Mouse (Mus musculus) embryonic facial prominence, embryonic 11.5 days (tissue): Measurements from ENCODE around the gene Rerg. TPM values are rescaled to one million over a fixed set of nuclear protein-coding genes. Genes with fewer than 3 reads are reported as not detected.
A peak's percentile ranks its signal among the peaks of the same experiment; 100 is the strongest.

Source experiments
- ATAC-seq: fragments of 200-750 bp; cut with Nextera tagmentation; replicated peaks from 2 replicates; pipeline ENCODE4 v1.8.0; 2017; ENCODE audit warnings: low read depth; ENCODE audit not compliant: insufficient number of reproducible peaks, low FRiP score, low TSS enrichment
- DNase-seq: peaks from one replicate; pipeline ENCODE4 v3.0.0-alpha.2; 2015; ENCODE audit warnings: low spot score
- H3K27ac ChIP-seq: fragments of 300-500 bp; sonication (generic); replicated peaks from 2 replicates; pipeline ENCODE4 v1.5.1; 2014; ENCODE audit warnings: mild to moderate bottlenecking, low read depth, low read length, control low read depth
- H3K27me3 ChIP-seq: fragments of 300-500 bp; sonication (generic); 2 replicates; pipeline ENCODE4 v1.6.1; 2014; ENCODE audit warnings: mild to moderate bottlenecking, low read length, moderate library complexity, mixed read lengths; ENCODE audit not compliant: control insufficient read depth, insufficient read depth
- H3K36me3 ChIP-seq: fragments of 300-500 bp; sonication (generic); replicated peaks from 2 replicates; pipeline ENCODE4 v1.6.1; 2014; ENCODE audit warnings: low read depth, mild to moderate bottlenecking, low read length, moderate library complexity, mixed read lengths; ENCODE audit not compliant: control insufficient read depth, insufficient read depth
- H3K4me1 ChIP-seq: fragments of 300-500 bp; sonication (generic); 2 replicates; pipeline ENCODE4 v1.6.1; 2014; ENCODE audit warnings: low read length, mixed read lengths; ENCODE audit not compliant: control insufficient read depth, insufficient read depth
- H3K4me2 ChIP-seq: fragments of 300-500 bp; sonication (generic); 2 replicates; pipeline ENCODE4 v1.6.1; 2014; ENCODE audit warnings: low read depth, mild to moderate bottlenecking, control low read depth, low read length, moderate library complexity
- H3K4me3 ChIP-seq: fragments of 300-500 bp; sonication (generic); 2 replicates; pipeline ENCODE4 v1.5.1; 2014; ENCODE audit warnings: low read depth, low read length, control low read depth
- H3K9ac ChIP-seq: fragments of 300-500 bp; sonication (generic); replicated peaks from 2 replicates; pipeline ENCODE4 v1.6.1; 2014; ENCODE audit warnings: mild to moderate bottlenecking, control low read depth, low read length
- H3K9me3 ChIP-seq: fragments of 300-500 bp; sonication (generic); replicated peaks from 2 replicates; pipeline ENCODE4 v1.6.1; 2016; ENCODE audit warnings: mild to moderate bottlenecking, low read length, inconsistent platforms, mixed read lengths; ENCODE audit not compliant: control insufficient read depth
- WGBS: fragments of 180-500 bp; shearing (Covaris S2); extraction: QIAGEN DNeasy Blood & Tissue Kit; methylation state at CpG from one replicate; pipeline ENCODE4 v1.1.7; 2014; 5-methylcytosine and 5-hydroxymethylcytosine counted together
- polyA plus RNA-seq: library from polyadenylated mRNA; unstranded; fragments of >200 nt; fragmentation: Nextera tagmentation; extraction: Ambion mirVana; gene quantifications from 2 replicates; pipeline ENCODE4 v1.2.1, GENCODE M21; 2014

Rerg gene
- polyA plus RNA-seq, 1 experiment from 2014 or later, result 7.6 TPM

DNA sequence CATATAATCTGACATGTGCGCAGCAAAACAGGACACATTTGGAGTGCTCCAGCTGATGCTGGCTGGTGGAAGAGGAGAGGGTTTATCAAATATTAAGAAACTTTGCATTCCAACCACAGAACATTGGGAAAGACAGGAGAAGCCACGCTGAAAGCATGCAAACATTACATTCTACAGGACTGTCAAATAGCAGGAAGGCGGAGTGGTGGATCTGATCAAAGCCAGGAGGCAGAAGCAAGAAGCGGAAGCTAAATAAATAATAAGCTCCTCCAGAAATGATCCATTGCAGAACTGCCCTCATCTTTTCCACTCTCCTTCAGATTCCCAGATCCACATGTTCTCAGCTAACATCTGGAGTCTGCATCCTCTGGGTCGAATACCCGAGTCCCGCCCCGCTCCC, 9.8 kb upstream of the Rerg start:
- Histone ChIP-seq H3K9me3 (no peaks in the 10 kb centered on the region), H3K4me1 (no peaks in the 10 kb centered on the region), H3K4me3 (no peak overlapping the region), H3K27ac (no peak overlapping the region), H3K36me3 (no peaks in the 10 kb centered on the region), H3K27me3 (no peaks in the 10 kb centered on the region), H3K4me2 (no peak overlapping the region), H3K9ac (no peak overlapping the region)
- ATAC-seq (no peak), DNase-seq (no peak)
- WGBS, result 51% methylated on average over 8 of the region's 8 CpGs

DNA sequence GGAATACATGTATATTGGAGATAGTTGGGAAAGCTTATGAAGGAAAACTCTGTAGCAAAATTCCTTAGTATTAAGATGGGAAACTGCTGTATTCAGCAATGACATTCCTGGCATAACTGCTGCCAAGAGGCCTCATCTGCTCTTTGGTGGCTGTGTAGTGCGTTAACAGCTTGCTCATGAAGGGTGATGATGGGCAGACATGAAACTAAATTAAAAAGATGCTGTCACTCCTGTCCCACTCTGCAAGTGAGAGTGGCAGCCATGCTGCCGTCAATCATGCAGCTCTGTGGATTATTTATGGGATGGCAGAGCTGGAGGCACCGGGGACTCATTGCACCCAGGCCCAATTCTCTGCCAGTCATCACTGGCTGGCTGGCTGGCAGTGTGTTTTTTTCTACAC, 8.7 kb upstream of the Rerg start:
- Histone ChIP-seq H3K36me3 (no peaks in the 10 kb centered on the region), H3K4me1 (no peaks in the 10 kb centered on the region), H3K9ac (no peak overlapping the region), H3K27me3 (no peaks in the 10 kb centered on the region), H3K27ac (no peak overlapping the region), H3K4me3 (no peak overlapping the region), H3K4me2 (no peak overlapping the region), H3K9me3 (no peaks in the 10 kb centered on the region)
- no peak for DNase-seq
- WGBS, result 64% methylated on average over 3 of the region's 3 CpGs
- ATAC-seq, result no peak

DNA sequence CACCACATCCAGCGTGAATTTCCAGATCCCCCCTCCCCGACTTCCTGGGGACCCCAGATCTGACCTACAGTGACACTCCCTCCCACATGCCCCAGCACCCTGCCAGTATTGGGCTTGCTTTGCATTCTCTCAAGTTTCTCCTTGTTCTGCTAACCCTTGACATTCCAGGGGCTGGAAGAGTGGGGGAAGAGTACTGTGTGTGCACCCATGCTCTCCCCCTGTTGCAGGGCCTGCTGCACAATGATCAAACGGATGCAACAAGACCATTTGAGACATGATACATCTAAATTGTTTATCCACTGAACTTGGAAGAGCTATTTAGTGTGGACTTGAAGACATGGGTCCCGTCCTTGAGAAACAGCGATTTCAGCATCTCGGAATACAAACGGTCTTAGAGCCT, 349 bp upstream of the Rerg start:
- DNase-seq, result no peak
- no peaks in the 10 kb centered on the region for H3K4me1 ChIP-seq
- no peaks in the 10 kb centered on the region for H3K27me3 ChIP-seq
- no peaks in the 10 kb centered on the region for H3K9me3 ChIP-seq
- no peaks in the 10 kb centered on the region for H3K36me3 ChIP-seq
- no peak for ATAC-seq
- no peak overlapping the region for H3K4me2 ChIP-seq
- no peak overlapping the region for H3K27ac ChIP-seq
- H3K4me3 ChIP-seq, result no peak overlapping the region
- WGBS, result 36% methylated on average over 7 of the region's 7 CpGs
- H3K9ac ChIP-seq, result no peak overlapping the region

DNA sequence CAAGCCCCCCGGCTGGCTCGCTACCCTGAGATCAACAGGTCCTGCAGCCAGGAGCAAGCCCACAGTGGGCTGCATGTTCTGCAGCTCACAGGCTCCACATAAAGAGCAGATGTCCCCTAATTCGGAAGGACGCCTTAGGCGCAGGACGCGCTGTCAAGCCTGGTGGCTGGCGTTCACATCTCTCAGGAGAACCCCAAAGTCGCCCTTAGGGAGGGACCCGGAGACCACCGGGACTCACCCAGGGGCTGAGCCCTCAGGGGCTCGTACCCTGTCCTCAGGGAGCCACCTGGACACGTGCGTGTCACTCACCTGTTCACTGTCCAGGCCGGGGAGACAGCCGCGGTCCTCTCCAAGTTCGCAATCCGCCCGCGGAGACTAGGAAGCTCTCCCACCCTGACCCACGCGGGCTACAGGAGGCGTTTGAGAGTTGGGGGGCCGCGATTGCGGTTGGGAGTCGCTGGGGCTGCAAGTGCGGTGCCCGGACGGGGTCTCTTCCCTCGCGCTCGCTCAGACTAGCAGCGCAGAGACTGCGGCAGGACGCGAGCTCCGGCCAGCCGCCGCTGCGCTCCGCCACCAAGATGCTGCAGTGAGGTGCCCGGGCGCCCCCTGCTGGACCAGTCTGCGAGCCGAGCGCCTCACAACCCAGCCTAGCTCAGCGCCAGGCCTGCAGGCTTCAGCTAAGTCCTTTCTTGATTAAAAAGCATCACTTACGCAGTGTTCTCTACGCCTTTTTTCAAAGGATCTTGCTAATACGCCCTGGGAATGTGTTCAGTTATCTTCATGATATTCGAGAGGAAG, 927 bp downstream of the Rerg start:
- H3K27me3 ChIP-seq, result no peaks in the 10 kb centered on the region
- DNase-seq (peak; percentile 93), ATAC-seq (peak; percentile 90)
- peak overlapping the region; percentile 90 for H3K4me2 ChIP-seq
- H3K9ac ChIP-seq, result peak overlapping the region; percentile 68
- H3K9me3 ChIP-seq, result no peaks in the 10 kb centered on the region
- H3K4me1 ChIP-seq, result no peaks in the 10 kb centered on the region
- H3K4me3 ChIP-seq, result peak overlapping the region; percentile 49
- WGBS, result 1% methylated on average over 53 of the region's 53 CpGs
- no peaks in the 10 kb centered on the region for H3K36me3 ChIP-seq
- H3K27ac ChIP-seq, result no peak overlapping the region

DNA sequence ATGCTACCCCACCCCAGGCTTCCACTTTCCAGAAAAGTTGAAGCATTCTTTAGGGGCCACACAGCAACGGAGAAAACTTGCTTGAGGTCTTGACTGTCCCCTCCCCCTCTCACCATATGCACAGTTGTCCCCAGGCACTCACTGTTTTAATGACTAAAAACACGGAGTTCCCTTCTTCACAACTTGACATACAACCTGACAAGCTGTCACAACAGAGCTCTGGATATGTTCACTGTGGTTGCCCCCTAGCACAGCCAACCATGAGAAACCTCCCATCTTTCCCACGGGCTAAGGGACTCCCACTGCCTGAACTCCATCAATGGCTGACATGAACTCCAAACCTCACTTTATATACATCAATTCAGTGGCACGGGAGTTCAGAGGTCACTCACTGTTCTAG, 3.5 kb downstream of the Rerg start:
- Histone ChIP-seq H3K9ac (no peak overlapping the region), H3K36me3 (no peaks in the 10 kb centered on the region), H3K27ac (no peak overlapping the region), H3K9me3 (no peaks in the 10 kb centered on the region), H3K4me1 (no peaks in the 10 kb centered on the region), H3K4me3 (no peak overlapping the region), H3K27me3 (no peaks in the 10 kb centered on the region), H3K4me2 (no peak overlapping the region)
- DNase-seq (peak; percentile 15), ATAC-seq (no peak)
- WGBS, result 34% methylated on average over 4 of the region's 4 CpGs

DNA sequence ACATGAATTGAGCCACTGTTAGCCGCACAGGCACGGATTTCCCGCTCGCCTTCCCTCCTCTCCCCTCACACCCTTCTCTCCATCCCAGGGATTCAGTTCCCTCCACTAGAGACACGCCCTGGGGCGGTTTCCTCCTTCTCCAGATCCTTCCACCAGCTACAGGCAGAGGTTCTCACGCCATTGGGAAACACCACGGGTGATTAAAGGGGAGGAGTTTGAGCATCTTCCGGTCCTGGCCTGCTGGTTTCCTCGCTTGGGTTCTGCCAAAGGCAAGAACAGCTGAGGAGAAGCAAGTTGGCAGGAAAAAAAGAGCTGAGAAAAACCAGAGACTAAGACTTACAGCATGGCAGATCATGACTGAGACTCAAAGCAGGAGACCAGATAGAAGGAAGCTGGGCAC, 6.7 kb downstream of the Rerg start:
- H3K4me3 ChIP-seq, result no peak overlapping the region
- no peaks in the 10 kb centered on the region for H3K27me3 ChIP-seq
- 53% methylated on average over 10 of the region's 10 CpGs for WGBS
- DNase-seq (no peak), ATAC-seq (no peak)
- H3K4me2 ChIP-seq, result no peak overlapping the region
- H3K36me3 ChIP-seq, result no peaks in the 10 kb centered on the region
- H3K27ac ChIP-seq, result no peak overlapping the region
- no peak overlapping the region for H3K9ac ChIP-seq
- H3K4me1 ChIP-seq, result no peaks in the 10 kb centered on the region
- no peaks in the 10 kb centered on the region for H3K9me3 ChIP-seq

DNA sequence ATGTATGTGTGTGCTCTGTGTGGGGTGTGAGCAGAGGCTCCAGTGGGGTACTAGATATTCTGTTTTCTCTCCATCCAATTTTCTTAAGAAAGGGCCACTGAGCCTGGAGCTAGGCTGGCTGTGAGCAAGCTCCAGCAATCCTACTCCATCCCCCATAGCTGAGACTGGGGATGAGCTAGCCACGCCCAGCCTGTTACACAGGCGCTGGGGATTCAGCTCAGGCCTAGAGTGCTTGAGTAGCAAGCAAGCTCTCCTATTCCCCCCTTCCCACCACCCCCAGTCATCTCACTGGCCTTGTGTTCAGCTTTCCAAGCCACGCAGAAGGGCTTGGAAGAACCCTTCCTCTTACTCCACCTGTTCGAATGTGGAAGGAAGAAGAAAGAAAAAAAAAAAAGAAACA, 7.2 kb downstream of the Rerg start:
- ATAC-seq, result no peak
- Histone ChIP-seq H3K27me3 (no peaks in the 10 kb centered on the region), H3K9me3 (no peaks in the 10 kb centered on the region), H3K9ac (no peak overlapping the region), H3K4me1 (no peaks in the 10 kb centered on the region), H3K4me3 (no peak overlapping the region), H3K36me3 (no peaks in the 10 kb centered on the region), H3K4me2 (no peak overlapping the region), H3K27ac (no peak overlapping the region)
- 62% methylated on average over 4 of the region's 4 CpGs for WGBS
- no peak for DNase-seq

DNA sequence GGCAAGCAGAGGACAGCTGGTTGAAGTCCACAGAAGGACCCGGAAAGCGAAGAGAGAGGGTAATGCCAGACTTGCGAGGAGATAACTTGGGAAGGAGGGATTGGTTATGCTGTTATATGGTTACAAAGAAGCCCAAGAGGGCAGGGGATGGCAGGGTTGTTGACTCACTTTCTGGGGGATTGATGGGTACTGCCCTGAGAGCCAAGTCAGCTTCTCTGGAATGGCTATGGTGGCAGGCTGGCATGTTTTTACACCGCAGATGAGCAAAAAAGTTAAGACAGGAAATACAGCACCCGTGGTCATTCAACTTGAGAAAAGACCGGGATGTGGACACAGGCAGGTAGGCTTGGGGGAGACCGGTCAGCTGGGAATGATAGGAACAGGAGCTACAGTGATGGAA, 7.8 kb downstream of the Rerg start:
- H3K9ac ChIP-seq, result no peak overlapping the region
- H3K27me3 ChIP-seq, result no peaks in the 10 kb centered on the region
- DNase-seq, result no peak
- no peak overlapping the region for H3K4me3 ChIP-seq
- no peaks in the 10 kb centered on the region for H3K9me3 ChIP-seq
- no peak overlapping the region for H3K4me2 ChIP-seq
- H3K27ac ChIP-seq, result no peak overlapping the region
- WGBS, result 90% methylated on average over 7 of the region's 7 CpGs
- ATAC-seq, result no peak
- no peaks in the 10 kb centered on the region for H3K36me3 ChIP-seq
- H3K4me1 ChIP-seq, result no peaks in the 10 kb centered on the region
